Mouse (Mus musculus) myocyte (in vitro differentiated cells): ENCODE results near the gene Cpa1. TPM values are rescaled to one million over a fixed set of nuclear protein-coding genes. Genes with fewer than 3 reads are reported as not detected.

Experiments used
- H3K27me3 ChIP-seq: one replicate; pipeline ENCODE4 v1.6.1; 2011; ENCODE audit not compliant: control insufficient read depth, insufficient read depth, insufficient read length
- H3K36me3 ChIP-seq: one replicate; pipeline ENCODE4 v1.6.1; 2011; ENCODE audit not compliant: control insufficient read depth, insufficient read depth
- H3K4me2 ChIP-seq: one replicate; pipeline ENCODE4 v1.6.1; 2011; ENCODE audit warnings: low read depth, control low read depth
- H3K4me3 ChIP-seq: one replicate; pipeline ENCODE4 v1.5.1; 2011; ENCODE audit warnings: mild to moderate bottlenecking, control low read depth, moderate library complexity
- H3K79me2 ChIP-seq: one replicate; pipeline ENCODE4 v1.6.1; 2011; ENCODE audit not compliant: control insufficient read depth, insufficient read depth
- H3ac ChIP-seq: one replicate; pipeline ENCODE4 v1.6.1; 2011; ENCODE audit not compliant: control insufficient read depth, insufficient read length
- CEBPB ChIP-seq: IDR thresholded peaks from 2 replicates; pipeline ENCODE4 v1.6.1; 2011; ENCODE audit warnings: mild to moderate bottlenecking, moderate library complexity; ENCODE audit not compliant: poor library complexity, insufficient read depth, severe bottlenecking
- E2F4 ChIP-seq: IDR thresholded peaks from one replicate; pipeline ENCODE4 v1.6.1; 2011; ENCODE audit warnings: mild to moderate bottlenecking, control low read depth, moderate library complexity; ENCODE audit not compliant: insufficient read depth
- MAX ChIP-seq: IDR thresholded peaks from one replicate; pipeline ENCODE4 v1.6.1; 2011; ENCODE audit warnings: low read depth, mild to moderate bottlenecking, control low read depth
- MYOD1 ChIP-seq, 3 experiments: IDR thresholded peaks; one replicate each; pipeline ENCODE4 v1.6.1; 2011; ENCODE audit warnings: control low read depth in 2 of 3, low read depth in 2 of 3, mild to moderate bottlenecking in 2 of 3, moderate library complexity in 1 of 3; ENCODE audit not compliant: insufficient read length in 2 of 3, control insufficient read depth in 1 of 3
- MYOG ChIP-seq, 3 experiments: IDR thresholded peaks; one replicate each; pipeline ENCODE4 v1.6.1; 2011; ENCODE audit warnings: control low read depth in 2 of 3, low read depth in 2 of 3, mild to moderate bottlenecking in 2 of 3; ENCODE audit not compliant: insufficient read length in 2 of 3, control insufficient read depth in 1 of 3, insufficient read depth in 1 of 3
- POLR2A ChIP-seq: IDR thresholded peaks from one replicate; pipeline ENCODE4 v1.6.1; 2011; ENCODE audit warnings: low read depth, mild to moderate bottlenecking, control low read depth, moderate library complexity; ENCODE audit not compliant: insufficient read length
- POLR2AphosphoS2 ChIP-seq: IDR thresholded peaks from one replicate; pipeline ENCODE4 v1.6.1; 2011; ENCODE audit warnings: low read depth, control low read depth; ENCODE audit not compliant: insufficient read length
- REST ChIP-seq: IDR thresholded peaks from one replicate; pipeline ENCODE4 v1.6.1; 2011; ENCODE audit warnings: mild to moderate bottlenecking, control low read depth, moderate library complexity; ENCODE audit not compliant: insufficient read depth, insufficient read length
- SRF ChIP-seq: IDR thresholded peaks from one replicate; pipeline ENCODE4 v1.6.1; 2011; ENCODE audit warnings: low read depth; ENCODE audit not compliant: control insufficient read depth, insufficient read length
- TCF12 ChIP-seq: IDR thresholded peaks from one replicate; pipeline ENCODE4 v1.6.1; 2011; ENCODE audit warnings: mild to moderate bottlenecking, control low read depth; ENCODE audit not compliant: poor library complexity, insufficient read depth, severe bottlenecking
- TCF3 ChIP-seq: IDR thresholded peaks from one replicate; pipeline ENCODE4 v1.6.1; 2011; ENCODE audit warnings: low read depth, control low read depth; ENCODE audit not compliant: insufficient read length
- USF1 ChIP-seq: IDR thresholded peaks from one replicate; pipeline ENCODE4 v1.6.1; 2011; ENCODE audit warnings: low read depth, mild to moderate bottlenecking, control low read depth, moderate library complexity
- polyA plus RNA-seq: library from polyadenylated mRNA; unstranded; fragments of >200 nt; fragmentation: generic; extraction: Trizol; gene quantifications from one replicate; pipeline ENCODE4 v1.2.1, GENCODE M21; 2012; ENCODE audit warnings: missing spikeins

Gene Cpa1
- polyA plus RNA-seq, 1 experiment, result 0.29 TPM

GRCm38 (mm10) chr6:30605111-30605510 lies 33.9 kb upstream of the Cpa1 start:
- H3ac ChIP-seq, result no peak overlapping the region

GRCm38 (mm10) chr6:30605672-30606071 lies 33.3 kb upstream of the Cpa1 start:
- H3K36me3 ChIP-seq, result no peaks in the 10 kb centered on the region
- no peak for TF ChIP-seq REST
- TF ChIP-seq POLR2A, result no peak
- TF ChIP-seq MYOG (IDR thresholded peaks at IDR 0.05; ENCODE audit: control insufficient read depth in 1 of 3, insufficient read depth in 1 of 3, insufficient read length in 2 of 3, low read depth in 2 of 3), result no peak
- no peak for TF ChIP-seq TCF3
- no peak for TF ChIP-seq MYOD1 (IDR thresholded peaks at IDR 0.05; ENCODE audit: control insufficient read depth in 1 of 3, insufficient read length in 2 of 3, low read depth in 2 of 3)
- no peak for TF ChIP-seq MAX
- no peak for TF ChIP-seq CEBPB
- TF ChIP-seq TCF12, result no peak
- no peak for TF ChIP-seq USF1
- TF ChIP-seq POLR2AphosphoS2, result no peak
- TF ChIP-seq E2F4, result no peak
- no peak for TF ChIP-seq SRF
- no peak overlapping the region for H3K4me2 ChIP-seq
- no peaks in the 10 kb centered on the region for H3K79me2 ChIP-seq
- H3K4me3 ChIP-seq, result no peak overlapping the region
- no peaks in the 10 kb centered on the region for H3K27me3 ChIP-seq
- no peak overlapping the region for H3ac ChIP-seq

More at GRCm38 (mm10) chr6:30605111-30605510, 33.9 kb upstream of the Cpa1 start:
- H3K79me2 ChIP-seq, result no peaks in the 10 kb centered on the region
- H3K4me3 ChIP-seq, result no peak overlapping the region
- H3K36me3 ChIP-seq, result no peaks in the 10 kb centered on the region
- no peak overlapping the region for H3K4me2 ChIP-seq
- TF ChIP-seq CEBPB (no peak), MYOG (IDR thresholded peaks at IDR 0.05; ENCODE audit: control insufficient read depth in 1 of 3, insufficient read depth in 1 of 3, insufficient read length in 2 of 3, low read depth in 2 of 3) (no peak), REST (no peak), POLR2A (no peak)
- H3K27me3 ChIP-seq, result no peaks in the 10 kb centered on the region

- no peaks in the 10 kb centered on the region for H3K36me3 ChIP-seq
- no peak for TF ChIP-seq SRF
- TF ChIP-seq USF1, result no peak
- no peak within 1 kb of the TSS for H3K4me2 ChIP-seq
- H3ac ChIP-seq, result no peak within 1 kb of the TSS
- H3K4me3 ChIP-seq, result no peak within 1 kb of the TSS
- H3K27me3 ChIP-seq, result no peaks in the 10 kb centered on the region
- no peaks in the 10 kb centered on the region for H3K79me2 ChIP-seq
These were observed 28.3 kb upstream of the Cpa1 start, which contains the start of gene Cpa5 for GRCm38 (mm10) chr6:30610710-30611109. TSS of gene Cpa5 (plus strand) at chr6:30611010.

GRCm38 (mm10) chr6:30611212-30611611 lies 27.8 kb upstream of the Cpa1 start:
- no peaks in the 10 kb centered on the region for H3K27me3 ChIP-seq
- TF ChIP-seq TCF12 (no peak), MYOD1 (IDR thresholded peaks at IDR 0.05; ENCODE audit: control insufficient read depth in 1 of 3, insufficient read length in 2 of 3, low read depth in 2 of 3) (peak in 2 of 3 experiments; percentile 18 to 19), TCF3 (no peak), MYOG (IDR thresholded peaks at IDR 0.05; ENCODE audit: control insufficient read depth in 1 of 3, insufficient read depth in 1 of 3, insufficient read length in 2 of 3, low read depth in 2 of 3) (peak in 1 of 3 experiments; percentile 3), CEBPB (no peak)
- no peak overlapping the region for H3ac ChIP-seq
- H3K79me2 ChIP-seq, result no peaks in the 10 kb centered on the region
- no peak overlapping the region for H3K4me2 ChIP-seq
- H3K4me3 ChIP-seq, result no peak overlapping the region
- H3K36me3 ChIP-seq, result no peaks in the 10 kb centered on the region

- Histone ChIP-seq H3K4me2 (no peak overlapping the region), H3K4me3 (no peak overlapping the region), H3K27me3 (no peaks in the 10 kb centered on the region), H3ac (no peak overlapping the region), H3K79me2 (no peaks in the 10 kb centered on the region), H3K36me3 (no peaks in the 10 kb centered on the region)
- TF ChIP-seq CEBPB (no peak), MYOG (IDR thresholded peaks at IDR 0.05; ENCODE audit: control insufficient read depth in 1 of 3, insufficient read depth in 1 of 3, insufficient read length in 2 of 3, low read depth in 2 of 3) (no peak), TCF12 (no peak), POLR2A (no peak), MAX (no peak), MYOD1 (IDR thresholded peaks at IDR 0.05; ENCODE audit: control insufficient read depth in 1 of 3, insufficient read length in 2 of 3, low read depth in 2 of 3) (no peak), POLR2AphosphoS2 (no peak), REST (no peak), SRF (no peak), TCF3 (no peak), E2F4 (no peak), USF1 (no peak)
These were observed 24.8 kb upstream of the Cpa1 start for GRCm38 (mm10) chr6:30614251-30614650.
